Mouse (Mus musculus) olfactory bulb, adult 2 months (tissue): ENCODE measurements around the gene Itga5.

Experiments used
- CTCF ChIP-seq: fragments of 200-500 bp; IDR thresholded peaks from 2 replicates; pipeline ENCODE4 v1.5.1; 2012; ENCODE audit warnings: low read depth, mild to moderate bottlenecking, low read length, moderate library complexity; ENCODE audit not compliant: insufficient read depth
- POLR2A ChIP-seq: fragments of 200-500 bp; IDR thresholded peaks from 2 replicates; pipeline ENCODE4 v1.6.1; 2012; ENCODE audit warnings: mild to moderate bottlenecking, low read depth, low read length, moderate library complexity; ENCODE audit not compliant: insufficient read depth

DNA sequence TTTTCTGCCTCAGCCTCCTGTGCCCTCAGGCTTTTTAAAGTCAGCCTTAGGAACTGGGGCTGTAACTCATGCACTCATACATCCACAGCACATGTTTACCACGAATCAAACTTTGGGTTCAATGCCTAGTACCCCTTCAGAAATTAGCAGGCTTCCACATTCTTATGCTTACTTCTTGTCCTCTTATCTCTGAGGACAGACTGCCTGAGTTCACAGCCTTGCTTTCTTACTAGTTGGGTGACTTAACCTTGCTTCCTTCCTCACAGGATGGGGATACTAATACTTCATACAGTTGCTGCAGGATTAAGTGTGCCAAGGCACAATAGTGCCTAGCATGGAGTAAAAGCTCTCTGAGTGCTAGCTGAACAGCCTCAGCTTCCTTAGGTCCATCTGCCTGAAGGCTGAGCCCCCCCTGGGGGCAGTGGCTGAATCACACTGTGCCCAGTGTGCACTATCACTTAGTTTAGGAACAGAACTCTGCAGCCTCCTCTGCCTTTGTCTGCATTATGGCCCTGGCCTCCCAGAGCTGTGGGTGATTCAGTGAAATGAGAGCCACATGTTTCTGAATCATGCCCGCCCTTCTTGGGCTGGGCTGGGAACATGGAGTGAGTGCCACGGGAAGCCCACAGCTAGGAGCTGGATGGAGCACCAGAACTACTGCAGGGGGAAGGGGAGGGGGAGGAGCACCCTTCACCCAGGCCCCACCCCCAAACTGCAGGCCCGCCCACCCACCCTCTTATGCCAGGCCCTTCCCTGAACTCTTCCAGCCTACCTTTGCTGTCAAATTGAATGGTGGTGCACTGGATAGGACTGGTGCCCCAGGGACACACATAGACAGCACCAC lies 8.1 kb downstream of the Itga5 start:
- TF ChIP-seq CTCF (no peak), POLR2A (no peak)
